Mouse (Mus musculus): Measurements from ENCODE around the gene Pnkp. TPM values are rescaled to one million over a fixed set of nuclear protein-coding genes. Genes with fewer than 3 reads are reported as not detected.

The Pnkp gene
- polyA plus RNA-seq, 1 experiment from 2014 or later = 41.3 TPM

GRCm38 (mm10) chr7:44813985-44814384 lies 43.0 kb upstream of the Pnkp start:
- 86% methylated on average over 3 of the region's 3 CpGs for WGBS
- no peak for ATAC-seq

GRCm38 (mm10) chr7:44814423-44814822 lies 42.5 kb upstream of the Pnkp start:
- Histone ChIP-seq H3K4me1 (ENCODE audit: insufficient read depth, low read depth, low read length) (peaks cover 18% of the 10 kb centered on the region; the same call in 1 of the 2 replicates), H3K27ac (ENCODE audit: low read length) (no peak overlapping the region), H3K4me2 (replicated peaks; ENCODE audit: low read depth, low read length) (no peak overlapping the region), H3K9ac (replicated peaks; ENCODE audit: low read depth) (no peak overlapping the region), H3K4me3 (ENCODE audit: low read depth, low read length) (no peak overlapping the region), H3K36me3 (ENCODE audit: insufficient read depth, low read length) (no peaks in the 10 kb centered on the region; the same call in 1 of the 2 replicates), H3K27me3 (replicated peaks; ENCODE audit: insufficient read depth, low read length) (no peaks in the 10 kb centered on the region), H3K9me3 (ENCODE audit: low read length) (no peaks in the 10 kb centered on the region)
- 85% methylated on average over 4 of the region's 4 CpGs for WGBS
- no peak for ATAC-seq
- TF ChIP-seq CTCF (IDR thresholded peaks at IDR 0.05) (no peak), EP300 (IDR thresholded peaks at IDR 0.05) (no peak)
- peak; percentile 3 for DNase-seq (ENCODE audit: low spot score)

More at GRCm38 (mm10) chr7:44813985-44814384, 43.0 kb upstream of the Pnkp start:
- Histone ChIP-seq H3K9ac (replicated peaks; ENCODE audit: low read depth) (no peak overlapping the region), H3K4me3 (ENCODE audit: low read depth, low read length) (no peak overlapping the region), H3K27ac (ENCODE audit: low read length) (no peak overlapping the region), H3K4me1 (ENCODE audit: insufficient read depth, low read depth, low read length) (peaks cover 16% of the 10 kb centered on the region; the same call in 1 of the 2 replicates), H3K27me3 (replicated peaks; ENCODE audit: insufficient read depth, low read length) (no peaks in the 10 kb centered on the region), H3K36me3 (ENCODE audit: insufficient read depth, low read length) (no peaks in the 10 kb centered on the region; the same call in 1 of the 2 replicates), H3K9me3 (ENCODE audit: low read length) (no peaks in the 10 kb centered on the region), H3K4me2 (replicated peaks; ENCODE audit: low read depth, low read length) (no peak overlapping the region)
- TF ChIP-seq CTCF (IDR thresholded peaks at IDR 0.05) = no peak
- no peak for TF ChIP-seq EP300 (IDR thresholded peaks at IDR 0.05)
- no peak for DNase-seq (ENCODE audit: low spot score)

GRCm38 (mm10) chr7:44814952-44815553 lies 41.9 kb upstream of the Pnkp start:
- H3K9ac ChIP-seq (replicated peaks; ENCODE audit: low read depth) = no peak overlapping the region; the same call in 1 of the 2 replicates
- TF ChIP-seq EP300 (IDR thresholded peaks at IDR 0.05) (no peak), CTCF (IDR thresholded peaks at IDR 0.05) (no peak; the same call in 1 of the 2 replicates)
- DNase-seq (ENCODE audit: low spot score) (no peak), ATAC-seq (no peak)
- no peaks in the 10 kb centered on the region; the same call in 1 of the 2 replicates for H3K36me3 ChIP-seq (ENCODE audit: insufficient read depth, low read length)
- H3K9me3 ChIP-seq (ENCODE audit: low read length) = no peaks in the 10 kb centered on the region
- H3K27ac ChIP-seq (ENCODE audit: low read length) = peak overlapping the region; percentile 96
- H3K4me3 ChIP-seq (ENCODE audit: low read depth, low read length) = peak overlapping the region; percentile 90
- H3K4me2 ChIP-seq (replicated peaks; ENCODE audit: low read depth, low read length) = peak overlapping the region; percentile 82
- peaks cover 18% of the 10 kb centered on the region; the same call in 1 of the 2 replicates for H3K4me1 ChIP-seq (ENCODE audit: insufficient read depth, low read depth, low read length)
- WGBS = 29% methylated on average over 13 of the region's 14 CpGs
- no peaks in the 10 kb centered on the region for H3K27me3 ChIP-seq (replicated peaks; ENCODE audit: insufficient read depth, low read length)

GRCm38 (mm10) chr7:44815721-44816469 lies 41.0 kb upstream of the Pnkp start, which contains the start of the genes Nup62 and Il4i1:
Gene Nup62 (plus strand): TSS chr7:44816088.
Gene Il4i1 (plus strand): TSS chr7:44816387.
- Histone ChIP-seq H3K27me3 (replicated peaks; ENCODE audit: insufficient read depth, low read length) (no peaks in the 10 kb centered on the region), H3K4me3 (ENCODE audit: low read depth, low read length) (peak within 1 kb of the TSS; percentile 90), H3K36me3 (ENCODE audit: insufficient read depth, low read length) (no peaks in the 10 kb centered on the region; the same call in 1 of the 2 replicates), H3K9me3 (ENCODE audit: low read length) (no peaks in the 10 kb centered on the region), H3K9ac (replicated peaks; ENCODE audit: low read depth) (peak within 1 kb of the TSS; percentile 82), H3K4me2 (replicated peaks; ENCODE audit: low read depth, low read length) (peak within 1 kb of the TSS; percentile 82), H3K27ac (ENCODE audit: low read length) (peak within 1 kb of the TSS; percentile 96), H3K4me1 (ENCODE audit: insufficient read depth, low read depth, low read length) (peaks cover 18% of the 10 kb centered on the region; the same call in 1 of the 2 replicates)
- no peak for TF ChIP-seq CTCF (IDR thresholded peaks at IDR 0.05)
- no peak for TF ChIP-seq EP300 (IDR thresholded peaks at IDR 0.05)
- ATAC-seq (peak; percentile 95), DNase-seq (ENCODE audit: low spot score) (peak; percentile 99)
- WGBS = under 1% methylated on average over 53 of the region's 62 CpGs

GRCm38 (mm10) chr7:44816470-44817021 lies 40.4 kb upstream of the Pnkp start, which contains the start of gene Atf5:
Gene Atf5 (minus strand): TSS chr7:44816658.
- 2% methylated on average over 32 of the region's 57 CpGs for WGBS
- Histone ChIP-seq H3K27me3 (replicated peaks; ENCODE audit: insufficient read depth, low read length) (no peaks in the 10 kb centered on the region), H3K36me3 (ENCODE audit: insufficient read depth, low read length) (no peaks in the 10 kb centered on the region; the same call in 1 of the 2 replicates), H3K4me2 (replicated peaks; ENCODE audit: low read depth, low read length) (peak within 1 kb of the TSS; percentile 82), H3K4me1 (ENCODE audit: insufficient read depth, low read depth, low read length) (peaks cover 18% of the 10 kb centered on the region; the same call in 1 of the 2 replicates), H3K9ac (replicated peaks; ENCODE audit: low read depth) (peak within 1 kb of the TSS; percentile 82), H3K4me3 (ENCODE audit: low read depth, low read length) (peak within 1 kb of the TSS; percentile 90), H3K27ac (ENCODE audit: low read length) (peak within 1 kb of the TSS; percentile 96), H3K9me3 (ENCODE audit: low read length) (no peaks in the 10 kb centered on the region)
- DNase-seq (ENCODE audit: low spot score) = peak; percentile 67
- TF ChIP-seq CTCF (IDR thresholded peaks at IDR 0.05) = no peak
- TF ChIP-seq EP300 (IDR thresholded peaks at IDR 0.05) = no peak
- peak; percentile 18 for ATAC-seq

DNA sequence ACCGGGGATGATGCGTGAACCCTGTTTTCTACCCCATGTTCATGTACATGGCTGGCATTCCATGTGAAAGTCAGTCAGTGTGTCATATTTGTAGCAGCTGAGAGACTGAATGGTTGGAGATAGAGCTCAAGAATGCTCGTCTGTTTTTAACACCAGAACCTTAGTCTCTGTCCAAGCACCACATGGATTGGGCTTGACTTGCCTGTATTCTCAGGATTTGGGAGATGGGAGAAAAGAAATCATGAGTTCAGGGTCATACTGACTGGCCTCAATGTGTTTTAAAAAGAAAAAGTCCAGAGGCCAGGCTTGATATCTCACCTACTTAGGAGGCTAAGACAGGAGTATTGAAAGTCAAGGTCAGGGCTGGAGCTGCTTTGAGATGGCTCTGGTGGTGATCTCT lies 39.5 kb upstream of the Pnkp start:
- H3K27ac ChIP-seq (ENCODE audit: low read length) = peak overlapping the region; percentile 96; the same call in 1 of the 2 replicates
- no peak for TF ChIP-seq EP300 (IDR thresholded peaks at IDR 0.05)
- TF ChIP-seq CTCF (IDR thresholded peaks at IDR 0.05) = no peak
- DNase-seq (ENCODE audit: low spot score) (peak; percentile 4), ATAC-seq (no peak)
- H3K27me3 ChIP-seq (replicated peaks; ENCODE audit: insufficient read depth, low read length) = no peaks in the 10 kb centered on the region
- H3K36me3 ChIP-seq (ENCODE audit: insufficient read depth, low read length) = no peaks in the 10 kb centered on the region
- no peaks in the 10 kb centered on the region for H3K9me3 ChIP-seq (ENCODE audit: low read length)
- H3K9ac ChIP-seq (replicated peaks; ENCODE audit: low read depth) = peak overlapping the region; percentile 82
- H3K4me1 ChIP-seq (ENCODE audit: insufficient read depth, low read depth, low read length) = peaks cover 18% of the 10 kb centered on the region; the same call in 1 of the 2 replicates
- peak overlapping the region; percentile 82 for H3K4me2 ChIP-seq (replicated peaks; ENCODE audit: low read depth, low read length)
- peak overlapping the region; percentile 90 for H3K4me3 ChIP-seq (ENCODE audit: low read depth, low read length)
- WGBS = 15% methylated on average over 3 of the region's 3 CpGs

All from lung, postnatal 0 days (tissue).